ENCODE assay signal across 10 mouse cellular contexts in genomic region chr7:31049846-31050281, GRCm38 (mm10). TPM values are rescaled to one million over a fixed set of nuclear protein-coding genes. Genes with fewer than 3 reads are reported as not detected.
DNase-seq lines count a peak whose midpoint lies in the region; ATAC-seq lines count a peak whose summit lies in the region.
"Had no signal": no experiment of that assay in that cellular context is flagged by ENCODE, and none has a peak within 500 bp of the region (broad histone marks: within the 10 kb centered on the region; RNA-seq: fewer than 3 reads in every experiment).

No protein-coding gene starts in this region.

- DNase-seq in cerebellum, postnatal 10 days = peak; percentile 79 to 85
- no peak for DNase-seq in cerebellum, adult 8-10 months
- DNase-seq in Muller cell, postnatal 12 days (ENCODE audit: inconsistent ontology term) = peak; percentile 39
- DNase-seq in midbrain, embryonic 11.5 days (ENCODE audit: low spot score, missing footprints) = no peak
- no peak for DNase-seq in spleen, adult 18-20 months
- DNase-seq in heart, adult 8-10 months (ENCODE audit: low spot score) = no peak
- no peak for DNase-seq in embryo, embryonic 10.5 days (ENCODE audit: low spot score)

- peak overlapping the region; percentile 60 for H3K4me2 ChIP-seq in hindbrain, embryonic 12.5 days (replicated peaks)
- H3K4me2 ChIP-seq in midbrain, embryonic 11.5 days = peak overlapping the region; percentile 36

- peaks cover 83% of the 10 kb centered on the region for H3K27me3 ChIP-seq in hindbrain, embryonic 12.5 days
- peaks cover 53% of the 10 kb centered on the region for H3K27me3 ChIP-seq in midbrain, embryonic 11.5 days (ENCODE audit: control insufficient read depth, insufficient read depth, low read length)

- H3K9me3 ChIP-seq in hindbrain, embryonic 12.5 days (replicated peaks) = no peaks in the 10 kb centered on the region
- no peaks in the 10 kb centered on the region for H3K9me3 ChIP-seq in midbrain, embryonic 11.5 days (ENCODE audit: control insufficient read depth, low read length)

- peak overlapping the region; percentile 32 for H3K4me3 ChIP-seq in hindbrain, embryonic 12.5 days
- peak overlapping the region; percentile 11; the same call in 1 of the 2 replicates for H3K4me3 ChIP-seq in midbrain, embryonic 11.5 days (ENCODE audit: low read depth, low read length)

- peak overlapping the region; percentile 55 for H3K9ac ChIP-seq in hindbrain, embryonic 12.5 days
- peak overlapping the region; percentile 9; the same call in 1 of the 2 replicates for H3K9ac ChIP-seq in midbrain, embryonic 11.5 days (ENCODE audit: low read length)

- H3K27ac ChIP-seq in hindbrain, embryonic 12.5 days = peak overlapping the region; percentile 57
- H3K27ac ChIP-seq in midbrain, embryonic 11.5 days (ENCODE audit: low read depth, low read length) = no peak overlapping the region
- H3K27ac ChIP-seq: macrophage had no signal

- 2% methylated on average over 12 of the region's 15 CpGs for WGBS in hindbrain, embryonic 12.5 days
- 2% methylated on average over 14 of the region's 15 CpGs for WGBS in midbrain, embryonic 11.5 days

- H3K4me1 ChIP-seq in hindbrain, embryonic 12.5 days = peaks cover 54% of the 10 kb centered on the region
- H3K4me1 ChIP-seq in midbrain, embryonic 11.5 days (ENCODE audit: control insufficient read depth, insufficient read depth, low read length) = peaks cover 29% of the 10 kb centered on the region

- no peaks in the 10 kb centered on the region for H3K36me3 ChIP-seq in hindbrain, embryonic 12.5 days
- H3K36me3 ChIP-seq in midbrain, embryonic 11.5 days (ENCODE audit: control insufficient read depth, insufficient read depth, low read length) = no peaks in the 10 kb centered on the region

- ATAC-seq in hindbrain, embryonic 12.5 days (ENCODE audit: low FRiP score) = peak; percentile 55
- ATAC-seq in midbrain, embryonic 11.5 days (ENCODE audit: low FRiP score) = peak; percentile 53

RNA-seq across cellular contexts. Expression of gene Fxyd7, which starts 1.4 kb away (rescaled TPM):
- polyA plus RNA-seq in hindbrain, embryonic 12.5 days (2016; fragmentation: Nextera tagmentation; extraction: Ambion mirVana) = 26.3 and 29.8 TPM in 2 replicates
- 5.4 and 6.2 TPM in 2 replicates for polyA plus RNA-seq in midbrain, embryonic 11.5 days (2014; fragmentation: Nextera tagmentation; extraction: Ambion mirVana)
- 1 to 10 TPM in 2 of 4 experiments, under 1 TPM in 2; 0.49 to 1.5 (median 1.1) TPM for total RNA-seq in heart, adult 8-10 months (2022)
- polyA plus RNA-seq: C2C12, macrophage had no signal

RNA-seq across cellular contexts. Expression of gene Fxyd1, which starts 7.1 kb away (rescaled TPM):
- 25.3 and 34.7 TPM in 2 replicates for polyA plus RNA-seq in hindbrain, embryonic 12.5 days (2016; fragmentation: Nextera tagmentation; extraction: Ambion mirVana)
- 4.8 and 5.4 TPM in 2 replicates for polyA plus RNA-seq in midbrain, embryonic 11.5 days (2014; fragmentation: Nextera tagmentation; extraction: Ambion mirVana)
- total RNA-seq in heart, adult 8-10 months (2022) = 1,000 to 10,000 TPM in 2 of 4 experiments, 100 to 1,000 TPM in 2; 843 to 1,156 (median 1,037) TPM
- polyA plus RNA-seq: macrophage had no signal

RNA-seq across cellular contexts. Expression of gene Fxyd5, which starts 7.6 kb away (rescaled TPM):
- polyA plus RNA-seq in hindbrain, embryonic 12.5 days (2016; fragmentation: Nextera tagmentation; extraction: Ambion mirVana) = 9.6 and 10.4 TPM in 2 replicates
- 11.3 and 12.6 TPM in 2 replicates for polyA plus RNA-seq in midbrain, embryonic 11.5 days (2014; fragmentation: Nextera tagmentation; extraction: Ambion mirVana)
- total RNA-seq in heart, adult 8-10 months (2022) = 10 to 100 TPM; 22.7 to 35.0 (median 28.4) TPM

RNA-seq across cellular contexts. Expression of gene Lgi4, which starts 9.3 kb away (rescaled TPM):
- 2.1 TPM in 2 replicates for polyA plus RNA-seq in hindbrain, embryonic 12.5 days (2016; fragmentation: Nextera tagmentation; extraction: Ambion mirVana)
- 0.58 and 0.85 TPM in 2 replicates for polyA plus RNA-seq in midbrain, embryonic 11.5 days (2014; fragmentation: Nextera tagmentation; extraction: Ambion mirVana)
- total RNA-seq in heart, adult 8-10 months (2022) = 1 to 10 TPM; 2.6 to 3.8 (median 3.4) TPM

RNA-seq across cellular contexts. Expression of gene Fxyd3, which starts 26.6 kb away (rescaled TPM):
- polyA plus RNA-seq in hindbrain, embryonic 12.5 days (2016; fragmentation: Nextera tagmentation; extraction: Ambion mirVana) = 5.5 and 12.3 TPM in 2 replicates
- 1.8 and 2.3 TPM in 2 replicates for polyA plus RNA-seq in midbrain, embryonic 11.5 days (2014; fragmentation: Nextera tagmentation; extraction: Ambion mirVana)
- total RNA-seq in heart, adult 8-10 months (2022) = 1 to 10 TPM in 2 of 4 experiments, under 1 TPM in 2; 0.71 to 4.8 (median 1.6) TPM
- polyA plus RNA-seq: macrophage had no signal

Comparison
In these comparisons a context has a peak if more than half of its experiments do, and no peak if none do; other contexts are left out.
1. DNase-seq: peak in cerebellum, postnatal 10 days (2 of 2) and Muller cell, postnatal 12 days (single experiment); none in cerebellum, adult 8-10 months (single experiment), midbrain, embryonic 11.5 days (single experiment), spleen, adult 18-20 months (0 of 2), heart, adult 8-10 months (single experiment) and embryo, embryonic 10.5 days (single experiment).